ENCODE assay signal across 20 mouse cellular contexts in genomic region chr8:122640825-122641224, GRCm38 (mm10). TPM values are rescaled to one million over a fixed set of nuclear protein-coding genes. Genes with fewer than 3 reads are reported as not detected.
"Had no signal": no experiment of that assay in that cellular context is flagged by ENCODE, and none has a peak within 500 bp of the region (broad histone marks: within the 10 kb centered on the region; RNA-seq: fewer than 3 reads in every experiment).

No protein-coding gene starts in this region.

- H3K36me3 ChIP-seq: kidney, embryonic 15.5 days; stomach, embryonic 15.5 days had no signal

- H3K4me3 ChIP-seq: kidney, embryonic 15.5 days; liver, embryonic 15.5 days; neural tube, embryonic 13.5 days; stomach, embryonic 15.5 days had no signal

- H3K27ac ChIP-seq: liver, embryonic 15.5 days; stomach, embryonic 15.5 days had no signal

- H3K9me3 ChIP-seq: kidney, embryonic 15.5 days; liver, embryonic 15.5 days; neural tube, embryonic 13.5 days; stomach, embryonic 15.5 days had no signal

- ATAC-seq: lung, postnatal 0 days had no signal

- DNase-seq: kidney, adult 2 months; kidney, postnatal 14 days; left cerebral cortex, postnatal 4 days; lung, adult 2 months; lung, postnatal 36 days; midbrain, embryonic 14.5 days; retina, postnatal 1 day; right cerebral cortex, postnatal 4 days; spleen, adult 18-20 months; thymus, adult 2 months; thymus, postnatal 25 days had no signal

- H3K9ac ChIP-seq: kidney, embryonic 15.5 days; liver, embryonic 15.5 days; neural tube, embryonic 13.5 days; stomach, embryonic 15.5 days had no signal

- H3K27me3 ChIP-seq: kidney, embryonic 15.5 days; liver, embryonic 15.5 days; neural tube, embryonic 13.5 days; stomach, embryonic 15.5 days had no signal

- H3K4me2 ChIP-seq: liver, embryonic 11.5 days; liver, embryonic 15.5 days; neural tube, embryonic 13.5 days; stomach, embryonic 15.5 days had no signal

RNA-seq across cellular contexts. Expression of gene Pabpn1l, which starts 18.3 kb away (rescaled TPM):
- total RNA-seq: left cerebral cortex, postnatal 4 days; monocyte, adult 5-6 weeks had no signal
- polyA plus RNA-seq: liver, embryonic 11.5 days; liver, embryonic 15.5 days; lung, adult 2 months; lung, postnatal 0 days; midbrain, embryonic 14.5 days; neural tube, embryonic 13.5 days; stomach, embryonic 15.5 days; testis, adult 2 months; urinary bladder, adult 2 months had no signal
